Mouse (Mus musculus) urinary bladder, adult 18-20 months (tissue): ENCODE measurements at regions not wholly inside any gene's neighbourhood (a gene's known extent, or its start where the extent isn't known, plus 50 kb on each side); places are given as distances from the start of the nearest gene placed in this dataset.
"Not testable (repeated sequence)": the region's sequence is repeated elsewhere in the genome, so short reads cannot be mapped to it uniquely, and the experiment has no call there.

Experiments
- DNase-seq, 2 experiments: peaks; one replicate each; pipeline ENCODE4 v3.0.0; 2022; ENCODE audit warnings: low spot score in 2 of 2, mixed read lengths in 2 of 2

GRCm38 (mm10) chr12:19125541-19125940 lies 611.2 kb downstream of the 5730507C01Rik start:
- DNase-seq = no peak

- DNase-seq = no peak
These were observed 661.3 kb downstream of the 5730507C01Rik start for GRCm38 (mm10) chr12:19175631-19176030.

GRCm38 (mm10) chr12:19192396-19192795 lies 678.1 kb downstream of the 5730507C01Rik start:
- no peak for DNase-seq

- not testable (repeated sequence) for DNase-seq
These were observed 678.7 kb downstream of the 5730507C01Rik start for GRCm38 (mm10) chr12:19193041-19193440.

- DNase-seq = peak in 1 of 2 experiments; percentile 2
These were observed 709.7 kb downstream of the 5730507C01Rik start for GRCm38 (mm10) chr12:19223996-19224395.

- peak; percentile 3 to 4 for DNase-seq
These were observed 707.6 kb upstream of the Gm21863 start for GRCm38 (mm10) chr12:19246731-19247130.

- peak; percentile 68 to 71 for DNase-seq
These were observed 665.9 kb upstream of the Gm21863 start for GRCm38 (mm10) chr12:19288271-19288890.

GRCm38 (mm10) chr12:19289038-19289437 lies 665.3 kb upstream of the Gm21863 start:
- not testable (repeated sequence) for DNase-seq

- DNase-seq = not testable (repeated sequence)
These were observed 662.1 kb upstream of the Gm21863 start for GRCm38 (mm10) chr12:19292068-19292770.
